Mouse (Mus musculus): Measurements from ENCODE around the gene Mrpl52.

- no peak for TF ChIP-seq MAFK (IDR thresholded peaks at IDR 0.05; ENCODE audit: insufficient read depth, low read depth, low read length)
- TF ChIP-seq ZNF384 (IDR thresholded peaks at IDR 0.05; ENCODE audit: low read depth, low read length) = no peak
- no peak for TF ChIP-seq ZC3H11A (IDR thresholded peaks at IDR 0.05; ENCODE audit: borderline replicate concordance, low read depth, low read length)
Measured at GRCm38 (mm10) chr14:54424634-54425033, 2.1 kb upstream of the Mrpl52 start.
